Mouse (Mus musculus): ENCODE results near the gene Rin2. TPM values are rescaled to one million over a fixed set of nuclear protein-coding genes. Genes with fewer than 3 reads are reported as not detected.

Rin2 gene
- total RNA-seq, 2 experiments from 2014 or later, result 9.4 to 14.2 TPM

GRCm38 (mm10) chr2:145788562-145789346 lies 113.7 kb downstream of the Rin2 start:
- no peak for DNase-seq

GRCm38 (mm10) chr2:145793702-145794101 lies 118.7 kb downstream of the Rin2 start:
- DNase-seq, result no peak

GRCm38 (mm10) chr2:145794318-145794954 lies 119.4 kb downstream of the Rin2 start:
- peak; percentile 39 for DNase-seq

- no peak for DNase-seq
These were observed 122.8 kb downstream of the Rin2 start for GRCm38 (mm10) chr2:145797851-145798250.

GRCm38 (mm10) chr2:145798954-145799353 lies 123.9 kb downstream of the Rin2 start:
- DNase-seq, result no peak

GRCm38 (mm10) chr2:145801322-145802052 lies 126.5 kb downstream of the Rin2 start:
- DNase-seq, result peak; percentile 61

- no peak for DNase-seq
These were observed 127.6 kb downstream of the Rin2 start for GRCm38 (mm10) chr2:145802626-145803025.

GRCm38 (mm10) chr2:145803822-145804342 lies 128.9 kb downstream of the Rin2 start:
- no peak for DNase-seq

- DNase-seq, result no peak
These were observed 129.5 kb downstream of the Rin2 start for GRCm38 (mm10) chr2:145804524-145804923.

- no peak for DNase-seq
These were observed 132.3 kb downstream of the Rin2 start for GRCm38 (mm10) chr2:145807276-145807675.

- no peak for DNase-seq
These were observed 133.2 kb downstream of the Rin2 start for GRCm38 (mm10) chr2:145808251-145808650.

GRCm38 (mm10) chr2:145808667-145809066 lies 133.7 kb downstream of the Rin2 start:
- no peak for DNase-seq

GRCm38 (mm10) chr2:145810676-145811075 lies 135.7 kb downstream of the Rin2 start:
- DNase-seq, result no peak

- DNase-seq, result no peak
These were observed 137.8 kb downstream of the Rin2 start for GRCm38 (mm10) chr2:145812818-145813217.

GRCm38 (mm10) chr2:145817195-145817594 lies 142.2 kb downstream of the Rin2 start:
- DNase-seq, result no peak

- DNase-seq, result peak; percentile 31
These were observed 147.2 kb downstream of the Rin2 start for GRCm38 (mm10) chr2:145822013-145822782.

- no peak for DNase-seq
These were observed 148.0 kb downstream of the Rin2 start for GRCm38 (mm10) chr2:145822783-145823729.

GRCm38 (mm10) chr2:145824749-145825148 lies 149.7 kb downstream of the Rin2 start:
- no peak for DNase-seq

GRCm38 (mm10) chr2:145825221-145825620 lies 150.2 kb downstream of the Rin2 start:
- no peak for DNase-seq

GRCm38 (mm10) chr2:145827930-145828329 lies 152.9 kb downstream of the Rin2 start:
- DNase-seq, result no peak

- DNase-seq, result no peak
These were observed 153.6 kb downstream of the Rin2 start for GRCm38 (mm10) chr2:145828603-145829002.

Measured in gastrocnemius, postnatal 25 days (tissue).